Mouse (Mus musculus) gastrocnemius, postnatal 4 days (tissue): ENCODE results near the gene Ldhal6b. TPM values are rescaled to one million over a fixed set of nuclear protein-coding genes. Genes with fewer than 3 reads are reported as not detected.
"Not testable (repeated sequence)": the region's sequence is repeated elsewhere in the genome, so short reads cannot be mapped to it uniquely, and the experiment has no call there.

ENCODE experiments used
- DNase-seq, 2 experiments: peaks; one replicate each; pipeline ENCODE4 v3.0.0; 2021 to 2022; ENCODE audit warnings: low spot score in 2 of 2, mixed read lengths in 2 of 2
- long read RNA-seq, 2 experiments: library from polyadenylated mRNA; stranded (forward); transcript quantifications; one replicate each; pipeline ENCODE4 v2.0.0; 2021
- total RNA-seq, 2 experiments: library from RNA; stranded (reverse); gene quantifications; 2 replicates each; pipeline ENCODE4 v1.2.3; 2021

The Ldhal6b gene
- total RNA-seq, result 1 to 10 TPM in 1 of 2 experiments, under 1 TPM in 1; 0.91 to 1.1 TPM
- long read RNA-seq, experiment 1, result 0 reads
- long read RNA-seq, experiment 2, result 0 reads

GRCm38 (mm10) chr17:5418545-5418944 is at the start of gene Ldhal6b:
Gene Ldhal6b (minus strand): TSS chr17:5418767.
- DNase-seq, result no peak

- DNase-seq, result no peak
Observed at GRCm38 (mm10) chr17:5467177-5467576, 48.6 kb upstream of the Ldhal6b start.

- no peak for DNase-seq
Observed at GRCm38 (mm10) chr17:5466736-5467135, 48.2 kb upstream of the Ldhal6b start.

- DNase-seq, result no peak
Observed at GRCm38 (mm10) chr17:5463912-5464311, 45.3 kb upstream of the Ldhal6b start.

- DNase-seq, result no peak
Observed at GRCm38 (mm10) chr17:5453657-5454056, 35.1 kb upstream of the Ldhal6b start.

- peak in 1 of 2 experiments; percentile 21 for DNase-seq
Observed at GRCm38 (mm10) chr17:5443751-5444150, 25.2 kb upstream of the Ldhal6b start.

- no peak for DNase-seq
Observed at GRCm38 (mm10) chr17:5443260-5443659, 24.7 kb upstream of the Ldhal6b start.

GRCm38 (mm10) chr17:5442403-5442802 is 23.8 kb upstream of the Ldhal6b start:
- DNase-seq, result not testable (repeated sequence)

GRCm38 (mm10) chr17:5440159-5440971 is 21.8 kb upstream of the Ldhal6b start, which contains the start of gene Tmem242:
Gene Tmem242 (minus strand): TSS chr17:5440259.
- DNase-seq, result peak; percentile 71 to 92

GRCm38 (mm10) chr17:5439831-5440158 is 21.2 kb upstream of the Ldhal6b start:
- no peak for DNase-seq

GRCm38 (mm10) chr17:5429772-5430133 is 11.2 kb upstream of the Ldhal6b start:
- DNase-seq, result no peak

GRCm38 (mm10) chr17:5429090-5429771 is 10.7 kb upstream of the Ldhal6b start:
- DNase-seq, result peak; percentile 71 to 88

GRCm38 (mm10) chr17:5425204-5425603 is 6.6 kb upstream of the Ldhal6b start:
- DNase-seq, result no peak

GRCm38 (mm10) chr17:5424156-5424555 is 5.6 kb upstream of the Ldhal6b start:
- DNase-seq, result no peak

- DNase-seq, result no peak
Observed at GRCm38 (mm10) chr17:5421835-5422234, 3.3 kb upstream of the Ldhal6b start.

- no peak for DNase-seq
Observed at GRCm38 (mm10) chr17:5419771-5420518, 1.4 kb upstream of the Ldhal6b start.

- no peak for DNase-seq
Observed at GRCm38 (mm10) chr17:5419056-5419455, 489 bp upstream of the Ldhal6b start.

GRCm38 (mm10) chr17:5416518-5416917 is 2.0 kb downstream of the Ldhal6b start:
- DNase-seq, result no peak

GRCm38 (mm10) chr17:5414041-5414440 is 4.5 kb downstream of the Ldhal6b start:
- DNase-seq, result no peak

- DNase-seq, result no peak
Observed at GRCm38 (mm10) chr17:5413350-5413749, 5.2 kb downstream of the Ldhal6b start.

- DNase-seq, result no peak
Observed at GRCm38 (mm10) chr17:5412740-5413139, 5.8 kb downstream of the Ldhal6b start.

GRCm38 (mm10) chr17:5412301-5412700 is 6.3 kb downstream of the Ldhal6b start:
- DNase-seq, result no peak
